Mouse (Mus musculus) limb, embryonic 11.5 days (tissue): ENCODE results near the gene Myo1d. TPM values are rescaled to one million over a fixed set of nuclear protein-coding genes. Genes with fewer than 3 reads are reported as not detected.

ENCODE experiments used
- ATAC-seq: fragments of 200-750 bp; cut with Nextera tagmentation; 2 replicates; pipeline ENCODE4 v1.8.0; 2017; ENCODE audit warnings: low read depth; ENCODE audit not compliant: insufficient number of reproducible peaks, low FRiP score, low TSS enrichment
- DNase-seq: peaks from one replicate; pipeline ENCODE4 v3.0.0-alpha.2; 2015; ENCODE audit warnings: low spot score
- H3K27ac ChIP-seq: fragments of 300-500 bp; sonication (generic); replicated peaks from 2 replicates; pipeline ENCODE4 v1.5.1; 2014; ENCODE audit warnings: low read depth, mild to moderate bottlenecking, low read length
- H3K27me3 ChIP-seq: fragments of 300-500 bp; sonication (generic); 2 replicates; pipeline ENCODE4 v1.6.1; 2014; ENCODE audit warnings: mild to moderate bottlenecking, low read length, mixed read lengths; ENCODE audit not compliant: control insufficient read depth, insufficient read depth
- H3K36me3 ChIP-seq: fragments of 300-500 bp; sonication (generic); 2 replicates; pipeline ENCODE4 v1.6.1; 2014; ENCODE audit warnings: mild to moderate bottlenecking, low read length, moderate library complexity, mixed read lengths; ENCODE audit not compliant: control insufficient read depth, insufficient read depth
- H3K4me1 ChIP-seq: fragments of 300-500 bp; sonication (generic); 2 replicates; pipeline ENCODE4 v1.6.1; 2014; ENCODE audit warnings: low read length, mixed read lengths; ENCODE audit not compliant: control insufficient read depth, insufficient read depth
- H3K4me2 ChIP-seq: fragments of 300-500 bp; sonication (generic); 2 replicates; pipeline ENCODE4 v1.6.1; 2014; ENCODE audit warnings: low read depth, mild to moderate bottlenecking, moderate library complexity; ENCODE audit not compliant: severe bottlenecking
- H3K4me3 ChIP-seq: fragments of 300-500 bp; sonication (generic); 2 replicates; pipeline ENCODE4 v1.5.1; 2014; ENCODE audit warnings: low read depth, low read length
- H3K9ac ChIP-seq: fragments of 300-500 bp; sonication (generic); 2 replicates; pipeline ENCODE4 v1.6.1; 2014; ENCODE audit warnings: mild to moderate bottlenecking, low read length
- H3K9me3 ChIP-seq: fragments of 300-500 bp; sonication (generic); 2 replicates; pipeline ENCODE4 v1.6.1; 2016; ENCODE audit warnings: low read length; ENCODE audit not compliant: control insufficient read depth
- WGBS: fragments of 180-500 bp; shearing (Covaris S2); extraction: QIAGEN DNeasy Blood & Tissue Kit; methylation state at CpG from one replicate; pipeline ENCODE4 v1.1.7; 2014; 5-methylcytosine and 5-hydroxymethylcytosine counted together
- polyA plus RNA-seq: library from polyadenylated mRNA; unstranded; fragments of >200 nt; fragmentation: Nextera tagmentation; extraction: Ambion mirVana; gene quantifications from 2 replicates; pipeline ENCODE4 v1.2.1, GENCODE M21; 2014

Myo1d gene
- polyA plus RNA-seq, 1 experiment from 2014 or later, result 6.2 TPM

GRCm38 (mm10) chr11:80669934-80670333 is 109.9 kb downstream of the Myo1d start:
- no peaks in the 10 kb centered on the region for H3K36me3 ChIP-seq
- no peaks in the 10 kb centered on the region for H3K9me3 ChIP-seq
- H3K27me3 ChIP-seq, result no peaks in the 10 kb centered on the region
- DNase-seq (no peak), ATAC-seq (no peak)
- WGBS, result 83% methylated on average over 4 of the region's 4 CpGs
- H3K27ac ChIP-seq, result no peak overlapping the region
- no peak overlapping the region for H3K4me3 ChIP-seq
- H3K4me2 ChIP-seq, result no peak overlapping the region
- H3K9ac ChIP-seq, result no peak overlapping the region
- no peaks in the 10 kb centered on the region for H3K4me1 ChIP-seq

GRCm38 (mm10) chr11:80666211-80666610 is 113.6 kb downstream of the Myo1d start:
- H3K36me3 ChIP-seq, result no peaks in the 10 kb centered on the region
- no peaks in the 10 kb centered on the region for H3K27me3 ChIP-seq
- H3K27ac ChIP-seq, result no peak overlapping the region
- H3K4me2 ChIP-seq, result no peak overlapping the region
- no peak overlapping the region for H3K4me3 ChIP-seq
- H3K4me1 ChIP-seq, result no peaks in the 10 kb centered on the region
- WGBS, result 88% methylated on average over 8 of the region's 8 CpGs
- DNase-seq, result no peak
- H3K9ac ChIP-seq, result no peak overlapping the region
- no peak for ATAC-seq
- H3K9me3 ChIP-seq, result no peaks in the 10 kb centered on the region

GRCm38 (mm10) chr11:80664261-80664660 is 115.6 kb downstream of the Myo1d start:
- Histone ChIP-seq H3K4me3 (no peak overlapping the region), H3K27ac (no peak overlapping the region), H3K9ac (no peak overlapping the region), H3K4me2 (no peak overlapping the region), H3K36me3 (no peaks in the 10 kb centered on the region), H3K4me1 (no peaks in the 10 kb centered on the region), H3K9me3 (no peaks in the 10 kb centered on the region), H3K27me3 (no peaks in the 10 kb centered on the region)
- WGBS, result 83% methylated on average over 3 of the region's 3 CpGs
- ATAC-seq, result no peak
- DNase-seq, result no peak

- WGBS, result 91% methylated on average over 5 of the region's 5 CpGs
- H3K27me3 ChIP-seq, result no peaks in the 10 kb centered on the region
- no peak overlapping the region for H3K9ac ChIP-seq
- H3K4me1 ChIP-seq, result no peaks in the 10 kb centered on the region
- DNase-seq (no peak), ATAC-seq (no peak)
- no peak overlapping the region for H3K4me3 ChIP-seq
- no peak overlapping the region for H3K4me2 ChIP-seq
- no peaks in the 10 kb centered on the region for H3K36me3 ChIP-seq
- no peaks in the 10 kb centered on the region for H3K9me3 ChIP-seq
- no peak overlapping the region for H3K27ac ChIP-seq
These were observed 134.7 kb downstream of the Myo1d start for GRCm38 (mm10) chr11:80645111-80645510.

GRCm38 (mm10) chr11:80628992-80629865 is 150.6 kb downstream of the Myo1d start:
- no peak overlapping the region for H3K27ac ChIP-seq
- no peaks in the 10 kb centered on the region for H3K27me3 ChIP-seq
- WGBS, result 90% methylated on average over 10 of the region's 10 CpGs
- no peak overlapping the region for H3K4me3 ChIP-seq
- no peak for ATAC-seq
- H3K36me3 ChIP-seq, result no peaks in the 10 kb centered on the region
- H3K4me2 ChIP-seq, result no peak overlapping the region
- H3K9ac ChIP-seq, result no peak overlapping the region
- no peaks in the 10 kb centered on the region for H3K4me1 ChIP-seq
- no peak for DNase-seq
- H3K9me3 ChIP-seq, result no peaks in the 10 kb centered on the region

- 84% methylated on average over 4 of the region's 4 CpGs for WGBS
These were observed 151.2 kb downstream of the Myo1d start for GRCm38 (mm10) chr11:80628581-80628980.

GRCm38 (mm10) chr11:80623038-80623380 is 156.8 kb downstream of the Myo1d start:
- ATAC-seq (no peak), DNase-seq (no peak)
- Histone ChIP-seq H3K27ac (no peak overlapping the region), H3K9me3 (no peaks in the 10 kb centered on the region), H3K36me3 (no peaks in the 10 kb centered on the region), H3K9ac (no peak overlapping the region), H3K4me3 (no peak overlapping the region), H3K27me3 (no peaks in the 10 kb centered on the region), H3K4me1 (0 out of 2 replicates have a peak, but pooled peaks cover 3% of the 10 kb centered on the region), H3K4me2 (no peak overlapping the region)
- WGBS, result 34% methylated on average over 7 of the region's 7 CpGs

More at GRCm38 (mm10) chr11:80628581-80628980, 151.2 kb downstream of the Myo1d start:
- Histone ChIP-seq H3K36me3 (no peaks in the 10 kb centered on the region), H3K9ac (no peak overlapping the region), H3K4me1 (no peaks in the 10 kb centered on the region), H3K27ac (no peak overlapping the region), H3K4me2 (no peak overlapping the region), H3K27me3 (no peaks in the 10 kb centered on the region), H3K9me3 (no peaks in the 10 kb centered on the region), H3K4me3 (no peak overlapping the region)
- DNase-seq, result no peak
- no peak for ATAC-seq

GRCm38 (mm10) chr11:80622233-80623037 is 157.4 kb downstream of the Myo1d start:
- Histone ChIP-seq H3K9me3 (no peaks in the 10 kb centered on the region), H3K9ac (no peak overlapping the region), H3K36me3 (no peaks in the 10 kb centered on the region), H3K27ac (no peak overlapping the region), H3K4me1 (0 out of 2 replicates have a peak, but pooled peaks cover 3% of the 10 kb centered on the region), H3K4me3 (no peak overlapping the region), H3K27me3 (no peaks in the 10 kb centered on the region), H3K4me2 (no peak overlapping the region)
- ATAC-seq (no peak), DNase-seq (peak; percentile 33)
- 22% methylated on average over 11 of the region's 11 CpGs for WGBS
